Mouse (Mus musculus): ENCODE data around the gene Lsm14b. TPM values are rescaled to one million over a fixed set of nuclear protein-coding genes. Genes with fewer than 3 reads are reported as not detected.

The Lsm14b gene
- polyA plus RNA-seq, 1 experiment from 2014 or later: 3.9 TPM

DNA sequence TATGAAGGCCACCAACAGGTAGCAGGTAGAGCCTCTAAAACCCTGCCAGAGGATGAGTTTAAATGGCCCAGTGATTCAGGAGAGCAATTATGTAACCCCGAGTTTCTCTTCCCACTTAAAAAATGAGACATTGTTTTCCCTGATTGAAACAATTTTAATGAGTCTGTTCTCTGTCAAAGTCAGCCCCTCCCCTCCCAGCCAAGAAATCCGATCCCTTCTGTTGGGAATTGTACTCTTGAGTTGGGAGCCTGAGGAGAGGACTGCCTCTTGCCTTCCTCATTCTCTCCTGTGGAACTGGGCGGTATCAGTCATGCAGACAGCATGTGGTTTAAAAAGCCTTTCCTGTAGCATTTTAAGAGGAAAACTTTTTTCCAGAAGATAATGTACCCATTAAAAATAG, 59.8 kb downstream of the Lsm14b start:
- peaks cover 6% of the 10 kb centered on the region; the same call in 1 of the 2 replicates for H3K36me3 ChIP-seq (ENCODE audit: control insufficient read depth, insufficient read depth, low read length)
- no peak overlapping the region for H3K4me2 ChIP-seq (replicated peaks; ENCODE audit: low read depth)
- H3K27ac ChIP-seq (replicated peaks): no peak overlapping the region
- TF ChIP-seq CTCF (IDR thresholded peaks at IDR 0.05; ENCODE audit: low read depth) (no peak), EP300 (optimal IDR thresholded peaks at IDR 0.05) (no peak)
- ATAC-seq (ENCODE audit: low FRiP score, low TSS enrichment) (no peak), DNase-seq (ENCODE audit: low spot score) (no peak)
- no peaks in the 10 kb centered on the region for H3K27me3 ChIP-seq (ENCODE audit: control insufficient read depth, insufficient read depth, low read length)
- no peaks in the 10 kb centered on the region for H3K4me1 ChIP-seq (replicated peaks; ENCODE audit: control insufficient read depth, insufficient read depth)
- H3K4me3 ChIP-seq (ENCODE audit: low read depth, low read length): no peak overlapping the region
- no peaks in the 10 kb centered on the region for H3K9me3 ChIP-seq (ENCODE audit: control insufficient read depth, low read length)
- WGBS: 28% methylated on average over 3 of the region's 3 CpGs
- no peak overlapping the region for H3K9ac ChIP-seq (ENCODE audit: low read length)

Other genes starting within 250 kb of the Lsm14b start
- gene Taf4, start 48.3 kb upstream of the Lsm14b start, polyA plus RNA-seq (2015; fragmentation: Nextera tagmentation; extraction: Ambion mirVana): 2.1 TPM in 2 replicates
- gene Psma7, start 17.4 kb downstream of the Lsm14b start, polyA plus RNA-seq (2015; fragmentation: Nextera tagmentation; extraction: Ambion mirVana): 469 and 490 TPM in 2 replicates
- gene Ss18l1, start 17.5 kb downstream of the Lsm14b start, polyA plus RNA-seq (2015; fragmentation: Nextera tagmentation; extraction: Ambion mirVana): 1.4 TPM in 2 replicates
- gene Mtg2, start 45.6 kb downstream of the Lsm14b start, polyA plus RNA-seq (2015; fragmentation: Nextera tagmentation; extraction: Ambion mirVana): 13.9 and 14.0 TPM in 2 replicates
- 0.05 TPM in 1 of 2 replicates, not detected in the other for gene Hrh3, start 79.5 kb downstream of the Lsm14b start, polyA plus RNA-seq (2015; fragmentation: Nextera tagmentation; extraction: Ambion mirVana)
- 46.4 and 50.4 TPM in 2 replicates for gene Osbpl2, start 94.3 kb downstream of the Lsm14b start, polyA plus RNA-seq (2015; fragmentation: Nextera tagmentation; extraction: Ambion mirVana)
- gene Adrm1, start 146.5 kb downstream of the Lsm14b start, polyA plus RNA-seq (2015; fragmentation: Nextera tagmentation; extraction: Ambion mirVana): 141 TPM in 2 replicates
- 29.7 and 34.9 TPM in 2 replicates for gene Lama5, start 200.9 kb downstream of the Lsm14b start, polyA plus RNA-seq (2015; fragmentation: Nextera tagmentation; extraction: Ambion mirVana)
- gene Rps21, start 232.4 kb downstream of the Lsm14b start, polyA plus RNA-seq (2015; fragmentation: Nextera tagmentation; extraction: Ambion mirVana): 604 and 680 TPM in 2 replicates
- 7.5 and 8.5 TPM in 2 replicates for gene Cables2, start 248.5 kb downstream of the Lsm14b start, polyA plus RNA-seq (2015; fragmentation: Nextera tagmentation; extraction: Ambion mirVana)